Mouse (Mus musculus) embryo, embryonic 11.5 days (tissue): Measurements from ENCODE around the gene Zfp120.
"Not testable (repeated sequence)": the region's sequence is repeated elsewhere in the genome, so short reads cannot be mapped to it uniquely, and the experiment has no call there.

ENCODE experiments used
- DNase-seq: peaks from one replicate; pipeline ENCODE4 v3.0.0-alpha.2; 2012; ENCODE audit warnings: low read depth, low spot score

Zfp120 gene

DNA sequence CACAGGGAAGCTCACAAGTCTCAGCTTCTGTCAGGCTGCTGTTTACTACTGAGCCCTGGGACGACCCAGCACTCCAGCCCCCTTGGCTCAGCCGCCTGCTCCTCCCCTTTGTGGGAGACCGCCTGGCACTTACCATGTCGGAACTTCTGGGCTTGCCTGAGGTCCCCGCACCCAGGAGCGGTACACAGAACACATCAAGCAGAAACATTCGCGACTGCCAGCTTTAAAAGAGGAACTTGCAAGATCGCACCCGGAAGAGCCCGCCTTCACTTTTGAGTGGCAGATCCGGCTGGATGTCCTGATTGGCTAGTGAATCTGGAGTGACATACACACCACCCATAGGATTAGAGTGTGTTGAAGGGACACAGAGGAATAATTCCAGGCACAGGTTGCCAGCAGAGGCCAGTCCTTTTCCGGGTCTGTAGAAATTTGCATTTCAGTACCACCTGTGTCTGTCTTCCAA, at the start of gene Zfp120:
Zfp120 (minus strand) TSS at position 274 of the 463 bp plus-strand sequence.
- peak; percentile 75 for DNase-seq

DNA sequence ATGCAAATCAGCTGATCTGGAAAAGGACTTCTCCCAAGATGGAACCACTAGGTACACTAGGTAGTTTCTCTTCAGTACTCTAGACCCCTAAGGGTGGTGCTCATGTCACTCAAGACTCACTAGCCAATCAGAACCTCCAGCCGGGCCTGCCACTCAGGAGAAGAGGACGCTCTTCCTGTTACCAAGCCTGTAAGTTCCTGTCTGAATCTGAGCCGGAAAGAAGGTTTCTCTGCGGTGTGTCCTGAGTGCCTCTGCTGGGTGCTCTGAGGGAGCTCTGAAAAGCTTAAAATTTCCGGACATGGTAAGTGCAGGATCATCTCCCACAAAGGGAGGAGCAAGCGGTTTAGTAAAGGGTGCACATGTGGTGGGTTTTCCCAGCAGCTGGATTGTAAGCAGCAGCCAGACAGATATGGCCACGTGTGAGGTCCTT, 45.1 kb upstream of the Zfp120 start, which contains the start of gene Gm14139:
Gm14139 (plus strand) TSS at position 186 of the 430 bp plus-strand sequence.
- DNase-seq = not testable (repeated sequence)

DNA sequence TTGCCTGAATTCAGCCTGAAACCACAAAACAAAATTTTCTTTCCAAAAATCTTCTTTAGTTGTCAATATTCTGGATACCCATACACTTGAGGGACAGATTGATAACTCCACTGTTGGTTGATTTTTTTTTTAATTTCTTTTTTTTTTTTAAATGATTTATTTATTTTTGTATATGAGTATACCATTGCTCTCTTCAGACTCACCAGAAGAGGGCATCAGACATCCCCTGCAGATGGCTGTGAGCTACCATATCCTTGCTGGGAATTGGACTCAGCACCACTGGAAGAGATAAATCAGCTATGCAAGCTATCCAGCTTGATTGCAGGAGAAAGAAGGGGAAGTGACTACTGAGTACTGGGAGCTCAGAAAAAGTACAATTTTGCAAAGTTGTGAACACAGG, 44.5 kb upstream of the Zfp120 start:
- not testable (repeated sequence) for DNase-seq

DNA sequence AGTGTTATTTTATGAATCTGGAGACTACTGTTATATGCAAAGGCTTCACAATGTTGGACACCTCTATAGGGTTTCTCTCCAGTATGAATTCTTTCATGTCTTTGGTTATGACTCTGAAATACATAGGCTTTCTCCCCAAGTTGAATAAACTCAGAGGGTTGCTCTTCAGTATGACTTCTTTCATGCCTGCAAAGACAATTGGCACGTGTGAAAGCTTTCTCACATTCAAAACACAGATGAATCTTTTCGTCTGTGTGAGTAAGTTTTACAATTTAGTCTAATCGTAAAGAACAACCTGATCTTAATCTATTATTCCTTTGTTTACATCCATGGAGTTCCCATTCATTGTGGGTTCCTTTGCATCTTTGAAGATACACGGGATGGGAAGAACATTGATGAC, 43.1 kb upstream of the Zfp120 start, which contains the start of gene Gm10770:
Gm10770 (minus strand) TSS at position 101 of the 400 bp plus-strand sequence.
- DNase-seq = not testable (repeated sequence)

DNA sequence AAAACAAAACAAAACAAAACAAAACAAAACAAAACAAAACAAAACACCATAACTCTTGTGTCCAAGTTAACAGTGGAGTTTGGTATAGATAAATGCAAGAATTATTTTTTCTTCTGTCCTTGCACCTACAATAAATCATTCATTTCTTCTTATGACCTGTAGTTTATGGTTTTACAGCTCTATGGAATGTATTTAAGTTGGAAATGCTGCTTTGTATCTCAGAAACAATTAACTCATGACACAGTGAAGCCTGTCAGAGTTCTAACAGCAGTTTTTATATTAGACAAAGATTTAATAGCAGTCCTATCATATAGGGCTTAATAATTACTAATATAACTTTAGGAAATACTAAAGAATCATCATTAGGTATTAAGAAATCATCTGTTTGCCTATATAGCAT, 37.3 kb upstream of the Zfp120 start:
- no peak for DNase-seq

DNA sequence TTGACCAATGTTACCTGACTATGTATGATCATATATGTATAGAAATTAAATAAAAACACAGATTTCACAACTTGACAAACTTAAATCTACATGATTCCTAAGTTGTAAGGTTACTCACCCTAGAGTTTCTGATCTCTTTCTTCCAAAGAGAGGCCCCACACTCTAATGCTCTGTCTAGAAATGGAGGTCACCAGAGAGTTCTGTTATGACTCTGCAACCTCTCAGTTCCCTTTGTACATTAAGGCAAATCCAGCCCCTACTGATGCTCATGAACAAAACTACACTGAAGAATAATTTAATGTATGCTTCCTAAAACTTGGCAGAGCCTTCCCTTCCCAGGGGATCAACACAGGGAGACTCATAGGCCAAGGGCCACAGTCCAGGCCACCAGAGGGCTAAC, 30.2 kb upstream of the Zfp120 start:
- no peak for DNase-seq

DNA sequence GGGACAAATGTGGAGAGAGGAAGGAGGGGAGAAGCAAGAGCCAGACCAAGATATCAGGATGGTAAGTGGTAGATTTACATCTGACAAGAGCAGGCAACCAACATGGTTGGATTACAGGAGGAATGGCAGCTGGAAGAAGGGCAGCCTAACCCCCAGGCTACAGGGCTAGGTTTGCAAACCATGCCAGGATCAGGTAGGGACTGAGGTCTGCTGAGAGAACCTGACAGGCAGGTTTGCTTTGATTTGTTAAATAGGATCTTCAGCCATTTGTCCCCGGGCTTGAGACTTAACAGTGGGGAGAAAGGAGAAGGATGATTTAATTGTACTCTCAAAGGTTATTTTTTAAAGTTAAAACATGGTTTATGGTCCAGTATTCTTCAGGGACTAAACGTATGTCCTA, 3.7 kb downstream of the Zfp120 start:
- DNase-seq = no peak

DNA sequence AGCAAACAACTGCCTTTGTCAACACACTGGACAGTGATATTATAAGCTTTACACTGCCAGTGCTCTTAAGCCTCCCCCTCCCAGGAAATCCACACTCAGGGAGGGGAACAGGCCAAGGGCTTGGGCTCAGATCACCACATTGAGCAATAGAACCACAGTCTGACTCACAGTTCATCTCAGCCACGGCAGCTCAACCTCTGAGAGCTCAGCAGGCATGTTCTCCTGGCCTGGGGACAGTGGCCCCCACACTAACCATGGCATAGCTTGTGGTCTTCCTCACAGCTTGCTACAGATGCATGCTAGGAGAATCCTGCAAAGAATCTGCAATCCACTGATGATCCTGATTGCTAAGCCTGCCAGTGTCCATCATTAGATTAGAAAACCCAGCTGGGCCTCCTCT, 4.5 kb downstream of the Zfp120 start:
- DNase-seq = not testable (repeated sequence)

DNA sequence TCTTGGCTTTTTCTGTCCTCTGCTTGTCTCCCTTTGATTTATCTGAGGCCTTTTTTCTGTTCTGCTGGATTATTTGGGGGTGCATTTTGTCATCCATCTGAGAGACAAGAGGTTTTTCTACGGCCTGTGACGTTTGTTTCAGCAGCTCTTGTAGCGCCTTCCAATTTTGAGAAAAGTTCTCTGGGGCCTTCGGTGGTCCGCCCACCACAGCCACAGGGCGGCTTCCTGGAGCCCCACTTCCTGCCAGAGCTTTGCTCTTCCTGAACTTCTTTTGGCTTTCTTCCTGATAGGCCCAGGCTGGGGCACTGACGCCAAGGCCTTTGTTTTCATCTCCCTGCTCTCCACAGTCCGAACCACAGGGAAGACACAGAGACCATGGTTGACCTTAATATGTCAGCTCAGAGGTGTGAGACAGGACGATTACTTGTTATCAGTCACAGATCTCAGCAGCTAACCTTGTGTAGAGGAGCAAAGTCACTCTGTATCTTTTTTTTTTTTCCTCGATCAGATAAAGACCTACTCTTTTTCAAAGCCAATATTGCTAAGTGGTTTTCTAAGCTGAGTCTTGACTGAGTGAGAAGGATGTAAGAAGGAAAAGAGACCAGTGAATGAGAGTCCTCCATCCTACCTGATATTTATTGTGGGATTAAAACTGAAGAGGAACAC, 25.1 kb downstream of the Zfp120 start:
- no peak for DNase-seq

DNA sequence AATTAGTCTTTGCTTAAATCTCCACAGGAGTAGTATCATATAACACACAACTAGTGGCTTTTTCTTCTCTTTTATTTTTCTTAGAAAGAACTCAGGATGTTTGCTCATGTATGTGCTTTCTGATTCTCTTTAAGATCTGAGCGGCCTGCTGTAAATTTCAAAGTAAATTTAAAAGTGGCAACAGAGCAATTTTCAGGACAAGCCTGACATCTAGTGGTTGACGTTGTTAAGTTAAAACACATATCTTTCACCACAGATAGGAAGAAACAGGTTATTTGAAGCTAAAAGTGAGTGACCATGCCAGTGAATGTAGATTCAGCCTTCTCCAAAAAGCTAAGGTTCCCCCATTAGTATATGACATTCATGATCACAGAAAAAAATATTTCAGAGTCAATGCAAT, 36.9 kb downstream of the Zfp120 start:
- peak; percentile 14 for DNase-seq
